Mouse (Mus musculus): ENCODE measurements at regions not wholly inside any gene's neighbourhood (a gene's known extent, or its start where the extent isn't known, plus 50 kb on each side); places are given as distances from the start of the nearest gene placed in this dataset.

DNA sequence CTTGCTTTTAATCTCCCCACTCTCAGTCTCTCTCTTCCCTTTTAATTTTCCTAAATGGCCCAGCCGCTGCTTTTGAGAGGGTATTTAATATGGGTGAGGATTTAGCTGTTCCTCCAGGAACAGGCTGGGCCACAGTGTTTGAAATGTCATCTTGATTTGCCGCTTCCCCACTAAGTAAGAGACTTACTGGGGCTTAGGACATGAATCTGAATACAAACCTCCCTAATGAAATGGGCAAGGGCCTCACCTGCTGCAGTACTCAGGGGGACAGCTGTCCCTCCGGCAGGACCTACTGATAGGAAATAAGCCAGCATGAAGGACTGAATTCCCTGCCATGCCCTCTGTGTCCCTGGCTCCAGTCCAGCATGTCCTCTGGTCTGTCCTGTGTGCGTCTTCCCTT lies 50.6 kb upstream of the Prr23a1 start:
- no peak for ATAC-seq (ENCODE audit: low FRiP score, low read depth)

DNA sequence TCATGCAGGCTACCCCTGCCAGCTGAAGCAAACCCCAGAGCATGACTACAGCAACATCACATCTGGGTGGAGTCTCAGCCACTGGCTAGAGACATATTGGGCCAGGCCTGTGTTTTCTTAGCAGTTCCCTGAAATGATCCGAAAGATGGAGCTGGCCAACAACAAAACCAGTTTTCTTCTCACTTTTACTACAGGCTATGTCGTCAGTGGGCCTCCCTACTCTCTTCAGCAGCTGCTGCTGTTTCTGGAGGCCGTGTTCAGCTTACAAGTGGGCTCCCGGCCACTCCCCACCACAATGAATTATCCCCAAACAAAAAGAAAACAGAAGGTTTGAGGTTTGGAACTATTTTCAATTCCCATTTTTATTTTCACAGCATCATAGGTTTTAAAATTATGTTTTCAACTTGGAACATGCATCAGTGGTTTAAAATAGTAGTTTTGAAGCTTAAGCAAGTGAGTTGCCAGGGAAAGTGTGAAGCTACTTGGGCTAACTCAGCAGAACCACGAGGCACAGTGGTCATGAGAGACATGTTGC lies 68.6 kb upstream of the Prr23a1 start:
- no peaks in the 10 kb centered on the region for H3K9me3 ChIP-seq
- no peak for ATAC-seq (ENCODE audit: low FRiP score, low read depth)
- H3K4me2 ChIP-seq (replicated peaks) = no peak overlapping the region
- no peak overlapping the region for H3K27ac ChIP-seq
- no peaks in the 10 kb centered on the region for H3K27me3 ChIP-seq (replicated peaks)
- H3K36me3 ChIP-seq = no peaks in the 10 kb centered on the region
- 70% methylated on average over 5 of the region's 5 CpGs for WGBS
- no peak overlapping the region for H3K4me3 ChIP-seq
- H3K9ac ChIP-seq = no peak overlapping the region
- no peaks in the 10 kb centered on the region for H3K4me1 ChIP-seq

More for the DNA sequence above, 50.6 kb upstream of the Prr23a1 start:
- Histone ChIP-seq H3K27ac (no peak overlapping the region), H3K4me3 (no peak overlapping the region), H3K27me3 (replicated peaks) (no peaks in the 10 kb centered on the region), H3K9me3 (no peaks in the 10 kb centered on the region), H3K4me1 (no peaks in the 10 kb centered on the region), H3K9ac (no peak overlapping the region), H3K36me3 (no peaks in the 10 kb centered on the region), H3K4me2 (replicated peaks) (no peak overlapping the region)
- 80% methylated on average over 4 of the region's 4 CpGs for WGBS

DNA sequence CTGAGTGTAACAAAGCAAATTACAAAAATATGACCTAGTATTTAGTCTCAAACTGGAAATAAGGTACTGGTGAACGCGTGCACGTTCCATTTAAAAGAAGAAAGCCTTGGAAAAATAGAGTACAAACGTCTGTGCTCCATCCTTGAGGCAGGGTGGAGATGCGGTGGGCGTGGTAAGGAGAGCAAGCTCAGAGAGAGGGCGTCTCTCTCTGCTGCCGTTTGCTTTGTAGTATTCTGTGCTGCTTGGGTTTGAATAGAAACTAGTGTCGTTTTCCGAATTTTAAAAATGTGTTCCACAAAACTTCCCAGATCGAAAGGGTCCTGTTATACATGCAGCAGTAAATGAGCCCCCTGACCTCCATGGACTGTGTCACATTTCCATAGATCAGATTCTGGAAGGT lies 69.1 kb upstream of the Prr23a1 start:
- Histone ChIP-seq H3K4me3 (no peak overlapping the region), H3K36me3 (no peaks in the 10 kb centered on the region), H3K4me2 (replicated peaks) (no peak overlapping the region), H3K27me3 (replicated peaks) (no peaks in the 10 kb centered on the region), H3K4me1 (no peaks in the 10 kb centered on the region), H3K27ac (no peak overlapping the region), H3K9ac (no peak overlapping the region), H3K9me3 (no peaks in the 10 kb centered on the region)
- ATAC-seq (ENCODE audit: low FRiP score, low read depth) = no peak
- whole genome bisulfite sequencing = 85% methylated on average over 11 of the region's 11 CpGs

DNA sequence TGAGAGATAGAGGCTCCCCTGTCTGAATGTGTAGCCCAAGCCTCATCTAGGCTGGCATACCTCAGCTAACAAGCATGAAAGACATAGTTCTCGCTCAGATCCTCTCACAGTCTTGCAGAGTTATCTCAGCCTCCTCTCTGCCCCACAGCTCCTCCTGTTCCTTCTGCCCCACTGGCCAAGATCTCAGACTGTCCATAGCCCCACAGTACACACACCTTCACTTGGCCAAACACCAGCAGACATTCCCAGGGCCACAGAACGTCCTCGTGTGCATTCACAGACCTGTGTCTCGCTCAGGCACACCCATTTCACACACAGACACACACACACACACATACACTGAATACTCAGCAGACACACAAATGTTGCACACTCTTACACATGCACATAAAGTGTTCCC lies 87.5 kb upstream of the Prr23a1 start:
- no peak overlapping the region for H3K9ac ChIP-seq
- no peak overlapping the region for H3K27ac ChIP-seq
- H3K4me1 ChIP-seq = no peaks in the 10 kb centered on the region
- no peak overlapping the region for H3K4me3 ChIP-seq
- WGBS = 84% methylated on average over 4 of the region's 4 CpGs
- H3K27me3 ChIP-seq (replicated peaks) = no peaks in the 10 kb centered on the region
- no peaks in the 10 kb centered on the region for H3K9me3 ChIP-seq
- ATAC-seq (ENCODE audit: low FRiP score, low read depth) = no peak
- no peaks in the 10 kb centered on the region for H3K36me3 ChIP-seq
- no peak overlapping the region for H3K4me2 ChIP-seq (replicated peaks)

DNA sequence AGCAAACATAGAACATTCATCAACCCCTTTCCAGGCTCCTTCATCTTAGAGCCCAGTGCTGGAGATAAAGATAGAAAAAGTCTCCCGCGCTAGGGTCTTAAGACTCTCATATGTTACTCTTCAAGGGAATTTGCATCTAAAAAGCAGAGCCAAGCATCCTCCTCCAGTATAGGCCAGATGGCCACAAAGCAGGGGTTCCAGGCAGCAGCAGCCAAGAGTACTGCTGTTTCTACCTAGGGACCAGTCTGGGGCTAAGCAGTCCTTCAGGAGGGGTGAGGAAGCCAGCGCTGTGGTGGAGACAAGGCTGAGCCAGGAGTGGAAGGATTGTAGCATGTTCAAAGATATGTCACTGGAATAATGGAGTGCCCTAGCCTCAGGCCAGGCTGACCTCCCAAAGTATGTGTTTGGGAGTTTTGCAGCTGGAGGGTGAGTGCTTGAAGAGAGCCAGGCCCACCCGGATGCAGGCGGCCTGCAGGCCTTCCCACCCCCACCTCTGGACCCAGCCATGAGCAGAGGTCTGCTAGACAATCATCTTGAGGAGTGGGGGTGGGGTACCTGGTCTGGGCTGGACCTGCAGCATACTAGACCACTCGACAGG lies 88.8 kb upstream of the Prr23a1 start:
- Histone ChIP-seq H3K9me3 (no peaks in the 10 kb centered on the region), H3K4me1 (no peaks in the 10 kb centered on the region), H3K9ac (no peak overlapping the region), H3K36me3 (no peaks in the 10 kb centered on the region), H3K27me3 (replicated peaks) (no peaks in the 10 kb centered on the region), H3K27ac (no peak overlapping the region), H3K4me2 (replicated peaks) (no peak overlapping the region), H3K4me3 (no peak overlapping the region)
- no peak for ATAC-seq (ENCODE audit: low FRiP score, low read depth)
- WGBS = 77% methylated on average over 6 of the region's 6 CpGs

DNA sequence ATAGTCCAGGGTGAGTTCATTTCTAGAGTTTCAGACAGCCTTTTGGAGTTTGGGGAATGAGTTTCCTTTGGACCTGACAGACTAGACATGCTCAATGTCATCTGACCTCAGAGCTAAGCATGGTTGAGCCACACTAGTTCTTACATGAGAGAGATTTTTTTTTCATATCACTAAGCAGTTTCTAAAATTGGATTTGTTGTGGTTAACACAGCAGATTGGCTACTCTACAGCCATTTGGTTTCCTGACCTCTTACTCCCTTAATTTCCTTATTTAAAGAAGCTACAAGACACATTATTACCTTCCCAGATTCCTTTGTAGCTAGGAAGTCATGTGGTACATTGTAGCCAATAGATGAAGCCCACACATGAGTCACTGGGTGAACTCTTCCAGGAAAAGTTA lies 98.5 kb upstream of the Prr23a1 start:
- no peak overlapping the region for H3K4me3 ChIP-seq
- no peaks in the 10 kb centered on the region for H3K4me1 ChIP-seq
- no peak overlapping the region for H3K4me2 ChIP-seq (replicated peaks)
- no peak overlapping the region for H3K27ac ChIP-seq
- no peak overlapping the region for H3K9ac ChIP-seq
- H3K27me3 ChIP-seq (replicated peaks) = no peaks in the 10 kb centered on the region
- no peaks in the 10 kb centered on the region for H3K36me3 ChIP-seq
- no peaks in the 10 kb centered on the region for H3K9me3 ChIP-seq
- ATAC-seq (ENCODE audit: low FRiP score, low read depth) = no peak

DNA sequence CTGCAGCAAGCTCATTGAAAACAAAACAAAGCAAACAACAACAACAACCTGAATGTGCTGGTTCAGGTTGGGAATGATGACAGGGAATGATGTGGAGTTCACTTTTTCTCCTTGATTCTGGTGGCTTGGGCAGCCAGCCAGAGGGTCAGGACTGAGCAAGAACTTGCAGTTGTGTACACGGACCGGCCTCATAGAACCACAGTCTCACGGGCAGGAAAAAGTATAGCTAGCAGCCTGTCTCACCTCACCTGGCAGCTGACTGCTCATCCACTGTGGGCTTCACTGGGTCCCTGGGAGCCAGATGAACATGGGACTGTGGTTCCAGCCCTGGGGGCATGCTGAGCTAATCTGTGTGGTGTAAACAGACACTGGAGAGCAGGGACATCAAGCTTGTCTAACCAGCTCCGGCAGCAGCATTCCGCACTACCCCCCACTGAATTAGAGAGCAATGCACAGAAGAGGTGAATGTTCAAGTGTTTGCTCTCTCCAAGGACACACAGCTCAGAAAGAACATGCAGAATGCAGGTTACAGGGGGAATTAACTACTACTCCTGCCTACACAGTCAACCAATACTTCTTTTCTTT lies 114.9 kb upstream of the Prr23a1 start:
- no peaks in the 10 kb centered on the region for H3K27me3 ChIP-seq (replicated peaks)
- H3K27ac ChIP-seq = no peak overlapping the region
- no peak overlapping the region for H3K4me3 ChIP-seq
- no peak overlapping the region for H3K4me2 ChIP-seq (replicated peaks)
- no peak for ATAC-seq (ENCODE audit: low FRiP score, low read depth)
- H3K9me3 ChIP-seq = no peaks in the 10 kb centered on the region
- WGBS = 70% methylated on average over 5 of the region's 5 CpGs
- 0 out of 2 replicates have a peak, but pooled peaks cover 3% of the 10 kb centered on the region for H3K4me1 ChIP-seq
- H3K9ac ChIP-seq = no peak overlapping the region
- H3K36me3 ChIP-seq = no peaks in the 10 kb centered on the region

DNA sequence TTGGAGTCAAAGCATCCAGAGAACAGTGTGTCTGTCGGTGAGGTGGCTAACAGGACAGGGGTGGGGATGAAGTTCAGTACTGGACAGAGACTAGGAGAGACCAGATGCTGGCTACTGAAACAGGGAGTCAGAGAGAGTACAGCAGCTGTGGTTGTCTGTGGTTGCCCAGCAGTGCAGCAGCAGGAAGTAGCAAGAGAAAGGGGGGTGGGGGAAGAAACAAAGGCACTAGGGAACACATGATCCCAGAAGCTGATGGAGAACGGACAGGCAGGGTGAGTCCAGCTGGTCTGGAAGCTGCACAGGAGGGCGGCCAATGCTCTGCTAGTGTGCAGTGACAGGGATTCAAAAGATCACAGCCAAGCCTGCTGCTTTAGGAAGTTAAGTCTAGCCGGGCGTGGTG lies 115.7 kb upstream of the Prr23a1 start:
- H3K27me3 ChIP-seq (replicated peaks) = no peaks in the 10 kb centered on the region
- no peak overlapping the region for H3K4me2 ChIP-seq (replicated peaks)
- no peaks in the 10 kb centered on the region for H3K9me3 ChIP-seq
- no peak overlapping the region for H3K4me3 ChIP-seq
- no peak overlapping the region for H3K27ac ChIP-seq
- 53% methylated on average over 5 of the region's 5 CpGs for WGBS
- H3K4me1 ChIP-seq = 0 out of 2 replicates have a peak, but pooled peaks cover 3% of the 10 kb centered on the region
- H3K9ac ChIP-seq = no peak overlapping the region
- no peak for ATAC-seq (ENCODE audit: low FRiP score, low read depth)
- H3K36me3 ChIP-seq = no peaks in the 10 kb centered on the region

DNA sequence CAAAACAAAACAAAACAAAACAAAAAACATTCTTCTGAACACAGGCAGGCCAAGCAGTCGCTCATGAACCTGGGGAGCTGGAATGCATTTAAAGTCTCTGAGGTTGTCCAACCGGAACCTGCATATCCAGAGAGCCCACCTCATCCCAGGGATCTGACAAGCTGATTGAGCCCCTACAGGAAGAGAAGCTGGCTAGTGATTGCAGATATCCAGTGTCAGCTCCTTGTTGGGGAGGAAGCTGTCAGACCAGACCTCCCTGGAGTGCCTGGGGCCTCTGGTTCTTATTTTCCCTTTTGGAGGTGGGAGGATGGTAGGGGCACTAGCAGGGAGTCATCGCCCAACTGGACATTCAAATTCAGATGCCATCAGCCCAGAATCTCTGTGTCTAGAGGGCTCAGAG lies 119.4 kb upstream of the Prr23a1 start:
- H3K4me3 ChIP-seq = no peak overlapping the region
- no peaks in the 10 kb centered on the region for H3K36me3 ChIP-seq
- H3K27me3 ChIP-seq (replicated peaks) = no peaks in the 10 kb centered on the region
- no peak overlapping the region for H3K9ac ChIP-seq
- no peak overlapping the region for H3K4me2 ChIP-seq (replicated peaks)
- WGBS = 88% methylated on average over 3 of the region's 3 CpGs
- no peak overlapping the region for H3K27ac ChIP-seq
- no peak for ATAC-seq (ENCODE audit: low FRiP score, low read depth)
- H3K9me3 ChIP-seq = no peaks in the 10 kb centered on the region
- 0 out of 2 replicates have a peak, but pooled peaks cover 3% of the 10 kb centered on the region for H3K4me1 ChIP-seq

DNA sequence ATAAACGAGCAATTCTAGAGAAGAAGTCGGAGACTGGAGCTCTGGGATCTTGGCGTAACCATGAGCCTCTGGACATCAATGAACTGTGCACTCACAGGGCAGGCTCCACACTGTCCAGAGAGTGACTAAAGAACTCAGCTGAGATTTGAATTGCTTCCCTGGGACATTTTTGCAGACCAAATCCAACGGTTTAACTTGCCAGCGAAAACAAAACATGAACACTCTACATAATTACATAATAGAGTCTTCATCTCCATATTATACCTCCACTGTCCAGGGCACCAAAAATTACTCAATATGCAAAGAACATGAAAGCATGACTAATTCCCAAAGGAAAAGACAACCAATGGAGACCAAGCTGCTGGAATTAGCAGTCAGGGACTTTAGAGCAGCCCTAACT lies 119.9 kb upstream of the Mrps22 start:
- Histone ChIP-seq H3K4me1 (no peaks in the 10 kb centered on the region), H3K4me3 (no peak overlapping the region), H3K27me3 (replicated peaks) (no peaks in the 10 kb centered on the region), H3K4me2 (replicated peaks) (no peak overlapping the region), H3K9me3 (no peaks in the 10 kb centered on the region), H3K27ac (no peak overlapping the region), H3K9ac (no peak overlapping the region), H3K36me3 (no peaks in the 10 kb centered on the region)
- ATAC-seq (ENCODE audit: low FRiP score, low read depth) = no peak
- 87% methylated on average over 5 of the region's 5 CpGs for WGBS

DNA sequence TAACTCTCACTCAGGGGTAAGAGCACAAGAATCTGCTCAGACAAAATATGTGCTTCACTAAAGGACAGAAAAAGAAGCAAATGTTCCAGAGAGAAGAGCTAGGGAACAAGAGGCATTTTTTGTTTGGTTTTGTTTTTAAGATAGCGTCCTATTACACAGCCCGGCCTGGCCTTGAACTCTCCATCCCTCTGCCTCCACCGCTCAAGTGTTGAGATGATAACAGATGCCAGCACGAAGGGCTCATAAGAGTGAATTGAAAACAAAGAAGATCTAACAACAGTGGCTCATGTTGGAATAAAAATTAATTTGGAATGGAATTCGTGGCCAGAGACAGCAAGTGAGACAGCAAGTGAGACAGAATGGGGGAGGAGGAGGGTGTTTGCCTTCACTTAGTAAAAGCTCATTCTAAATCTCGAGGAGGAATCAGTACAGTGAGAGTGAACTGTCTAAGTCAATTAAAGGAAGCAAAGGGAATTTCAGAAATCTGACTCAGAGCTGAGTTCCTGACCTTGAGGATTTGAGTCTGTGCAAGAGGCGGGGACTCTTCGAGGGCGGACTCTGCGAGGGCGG lies 116.3 kb upstream of the Mrps22 start:
- no peak for ATAC-seq (ENCODE audit: low FRiP score, low read depth)
- 86% methylated on average over 11 of the region's 11 CpGs for WGBS

DNA sequence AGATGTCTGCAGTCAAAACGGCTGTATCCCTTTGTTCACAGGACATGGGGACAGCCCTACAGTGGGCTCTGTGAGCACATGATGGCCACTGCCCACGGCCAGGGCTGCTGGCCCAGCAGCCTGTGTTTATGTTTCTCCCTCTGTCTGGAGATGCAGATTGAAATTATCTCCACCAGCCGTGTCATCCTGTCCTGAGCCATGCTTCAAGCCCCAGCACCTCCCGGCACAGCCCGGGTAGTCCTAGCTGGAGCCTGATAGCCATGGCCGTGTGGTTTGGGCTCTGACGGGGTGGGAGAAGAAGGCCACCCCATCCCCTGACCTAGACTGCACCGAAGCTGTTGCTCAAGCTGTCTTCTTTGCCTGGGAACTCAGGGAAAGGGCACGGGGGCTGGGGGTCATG lies 113.2 kb upstream of the Mrps22 start:
- ATAC-seq (ENCODE audit: low FRiP score, low read depth) = no peak
- WGBS = 88% methylated on average over 9 of the region's 9 CpGs
- H3K4me1 ChIP-seq = no peaks in the 10 kb centered on the region

More for the DNA sequence above, 116.3 kb upstream of the Mrps22 start:
- H3K9ac ChIP-seq = no peak overlapping the region
- H3K4me3 ChIP-seq = no peak overlapping the region
- H3K27me3 ChIP-seq (replicated peaks) = no peaks in the 10 kb centered on the region
- H3K36me3 ChIP-seq = no peaks in the 10 kb centered on the region
- H3K4me1 ChIP-seq = no peaks in the 10 kb centered on the region
- no peak overlapping the region for H3K27ac ChIP-seq
- no peaks in the 10 kb centered on the region for H3K9me3 ChIP-seq
- no peak overlapping the region for H3K4me2 ChIP-seq (replicated peaks)

DNA sequence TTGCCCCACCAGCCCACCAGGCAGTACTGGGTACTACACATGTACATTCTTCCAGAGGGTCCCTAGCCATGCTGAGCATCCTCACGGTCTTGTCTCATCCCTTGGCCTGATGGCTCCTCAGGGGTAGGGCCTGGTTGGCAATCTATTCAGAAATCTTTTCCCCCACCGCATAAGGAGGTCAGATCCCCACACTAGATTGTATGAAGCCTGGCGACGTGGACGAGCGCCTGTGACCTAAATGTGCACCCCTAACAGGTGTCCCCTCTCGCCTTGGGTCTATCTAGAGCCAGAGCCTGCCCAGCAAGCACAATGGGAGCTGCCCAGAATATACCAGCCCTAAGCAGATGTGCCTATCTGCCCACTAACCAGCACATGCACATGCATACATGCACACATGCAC lies 111.4 kb upstream of the Mrps22 start:
- Histone ChIP-seq H3K4me3 (no peak overlapping the region), H3K4me2 (replicated peaks) (no peak overlapping the region), H3K9me3 (no peaks in the 10 kb centered on the region), H3K27ac (no peak overlapping the region), H3K4me1 (no peaks in the 10 kb centered on the region), H3K27me3 (replicated peaks) (no peaks in the 10 kb centered on the region), H3K9ac (no peak overlapping the region), H3K36me3 (no peaks in the 10 kb centered on the region)
- WGBS = 94% methylated on average over 7 of the region's 7 CpGs
- no peak for ATAC-seq (ENCODE audit: low FRiP score, low read depth)

More for the DNA sequence above, 113.2 kb upstream of the Mrps22 start:
- Histone ChIP-seq H3K9ac (no peak overlapping the region), H3K27ac (no peak overlapping the region), H3K4me2 (replicated peaks) (no peak overlapping the region), H3K9me3 (no peaks in the 10 kb centered on the region), H3K4me3 (no peak overlapping the region), H3K27me3 (replicated peaks) (no peaks in the 10 kb centered on the region), H3K36me3 (no peaks in the 10 kb centered on the region)
